Mouse (Mus musculus) gastrocnemius, postnatal 25 days (tissue): ENCODE measurements around the gene Tom1l2. TPM values are rescaled to one million over a fixed set of nuclear protein-coding genes. Genes with fewer than 3 reads are reported as not detected.

Experiments
- DNase-seq: peaks from one replicate; pipeline ENCODE4 v3.0.0; 2022
- total RNA-seq, 2 experiments: library from RNA; stranded (reverse); gene quantifications; 1 replicate in 1 of 2; 2 replicates in 1 of 2; pipeline ENCODE4 v1.2.3; 2021

Gene Tom1l2
- total RNA-seq, 2 experiments from 2014 or later = 45.8 to 54.3 TPM

DNA sequence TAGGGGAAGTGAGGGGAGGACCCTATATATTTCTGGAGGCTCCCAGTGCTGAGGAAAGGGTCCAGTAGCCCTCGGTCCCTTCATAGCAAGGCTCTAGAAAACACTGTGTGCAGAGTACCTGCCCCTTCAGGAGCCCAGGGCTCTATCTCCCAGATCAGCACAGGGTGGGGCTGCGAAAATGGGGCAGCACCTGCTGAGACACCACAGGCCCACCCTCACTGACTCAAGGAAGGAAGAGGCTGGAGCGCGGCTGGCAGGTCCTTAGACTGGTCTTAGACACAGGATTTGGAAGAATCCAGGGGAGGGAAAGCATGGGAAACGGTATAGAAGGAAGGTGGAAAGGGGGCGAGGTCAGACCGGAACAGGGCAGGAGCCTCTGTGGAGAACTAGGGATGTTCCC is 122.2 kb downstream of the Tom1l2 start:
- no peak for DNase-seq

- DNase-seq = no peak
Measured at GRCm38 (mm10) chr11:60229821-60230220, 122.9 kb downstream of the Tom1l2 start.

DNA sequence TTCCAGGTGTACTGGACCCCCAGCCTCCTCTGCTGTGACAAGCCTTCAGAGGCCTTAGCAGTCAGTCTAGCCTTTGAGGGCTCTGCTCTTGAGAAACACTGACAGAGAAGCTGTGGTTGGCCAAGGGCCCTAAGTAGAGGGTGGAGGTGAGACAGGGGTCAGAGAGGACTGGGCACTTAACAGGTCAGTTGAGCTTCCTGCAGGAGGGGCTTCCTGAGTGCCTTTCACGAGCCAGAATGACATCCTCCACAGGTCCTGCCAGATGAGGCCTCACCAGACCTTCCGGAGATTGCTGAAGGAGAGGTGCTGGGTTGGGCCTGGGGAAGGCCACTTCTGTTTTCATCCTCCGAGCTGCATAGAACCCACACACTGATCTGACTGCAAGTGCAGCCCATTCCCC is 124.2 kb downstream of the Tom1l2 start:
- no peak for DNase-seq

DNA sequence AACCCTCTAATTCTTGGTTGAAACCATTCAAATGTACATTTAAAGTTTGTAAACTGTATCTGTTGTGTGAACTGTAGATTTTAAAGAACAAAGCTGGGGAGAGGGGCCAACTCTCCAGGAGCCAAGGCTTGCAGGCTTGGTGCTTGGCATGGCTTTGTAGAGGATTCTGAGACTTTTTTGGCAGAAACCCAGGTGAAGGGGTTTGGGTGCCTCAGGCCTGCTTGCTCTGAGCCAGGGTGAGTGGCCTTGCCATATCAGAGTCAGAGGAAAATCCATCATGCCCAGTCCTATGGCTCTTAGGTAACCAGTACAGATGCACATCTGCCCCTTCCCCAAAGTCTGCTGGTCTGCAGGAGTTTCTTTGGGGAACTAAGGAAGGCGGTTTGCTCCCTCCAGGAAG is 126.8 kb downstream of the Tom1l2 start:
- no peak for DNase-seq

DNA sequence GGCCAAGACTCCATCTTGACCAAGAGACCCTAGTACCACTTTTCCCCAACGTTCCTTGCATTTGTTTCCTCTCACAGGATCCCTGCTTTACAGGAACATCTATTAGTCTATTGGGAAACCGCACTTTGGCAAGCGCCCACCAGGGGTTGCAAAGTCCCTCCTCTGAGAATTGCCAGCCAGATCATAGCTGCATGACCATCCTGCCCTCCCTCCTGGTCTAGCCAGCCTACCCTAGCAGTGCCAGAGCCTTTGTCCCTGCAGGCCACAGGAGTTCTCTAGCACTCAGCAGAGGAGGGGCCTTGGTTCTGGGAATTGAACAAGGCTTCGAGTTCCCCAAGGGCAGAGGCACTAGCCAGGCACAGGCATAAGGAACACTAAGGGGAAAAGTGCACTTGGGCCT is 128.0 kb downstream of the Tom1l2 start:
- DNase-seq = no peak

- peak; percentile 79 for DNase-seq
Measured at GRCm38 (mm10) chr11:60222469-60223236, 130.1 kb downstream of the Tom1l2 start, which contains the start of gene Srebf1. Srebf1 (minus strand) TSS chr11:60222581.

DNA sequence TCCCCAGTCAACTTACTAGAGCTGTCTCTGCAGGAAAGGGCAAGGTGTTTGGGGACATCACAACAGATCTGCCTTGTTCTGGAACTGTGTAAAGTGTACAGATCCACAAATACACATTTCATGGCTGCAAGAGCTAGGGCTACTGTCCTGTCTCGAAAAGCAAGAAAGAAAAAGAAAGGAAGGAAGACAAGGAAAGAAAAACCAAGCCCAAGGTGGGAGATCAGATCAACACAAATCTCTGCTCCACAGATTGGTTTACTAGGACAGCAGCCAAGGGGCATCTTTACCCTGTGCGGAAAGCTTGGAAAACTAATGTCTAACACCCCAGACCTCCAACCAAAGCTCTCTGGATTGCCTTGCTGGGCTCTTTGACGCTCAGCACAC is 130.6 kb downstream of the Tom1l2 start:
- DNase-seq = no peak

GRCm38 (mm10) chr11:60221425-60221824 is 131.3 kb downstream of the Tom1l2 start:
- no peak for DNase-seq

- peak; percentile 92 for DNase-seq
Measured at GRCm38 (mm10) chr11:60220291-60220804, 132.4 kb downstream of the Tom1l2 start.

DNA sequence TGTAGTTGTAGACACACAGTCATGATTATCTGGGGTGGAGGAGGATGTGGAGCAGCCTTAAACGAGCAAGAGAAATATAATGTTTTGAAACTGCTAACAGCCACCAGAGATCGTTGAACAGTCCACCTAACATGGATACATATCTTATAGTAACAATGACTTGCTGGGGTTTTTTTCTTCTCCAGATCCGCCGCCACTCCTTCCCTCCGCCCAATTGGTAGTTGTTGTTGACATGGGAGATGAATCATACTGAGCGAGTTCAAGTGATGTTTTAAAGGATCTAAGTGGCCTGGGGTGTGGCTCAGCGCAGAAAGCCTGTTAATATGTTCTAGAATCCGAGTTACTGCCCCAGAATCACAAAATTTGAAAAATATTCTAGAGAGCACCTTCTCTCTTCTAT is 133.1 kb downstream of the Tom1l2 start:
- DNase-seq = no peak

- no peak for DNase-seq
Measured at GRCm38 (mm10) chr11:60217467-60217866, 135.2 kb downstream of the Tom1l2 start.

GRCm38 (mm10) chr11:60216671-60217070 is 136.0 kb downstream of the Tom1l2 start:
- no peak for DNase-seq

DNA sequence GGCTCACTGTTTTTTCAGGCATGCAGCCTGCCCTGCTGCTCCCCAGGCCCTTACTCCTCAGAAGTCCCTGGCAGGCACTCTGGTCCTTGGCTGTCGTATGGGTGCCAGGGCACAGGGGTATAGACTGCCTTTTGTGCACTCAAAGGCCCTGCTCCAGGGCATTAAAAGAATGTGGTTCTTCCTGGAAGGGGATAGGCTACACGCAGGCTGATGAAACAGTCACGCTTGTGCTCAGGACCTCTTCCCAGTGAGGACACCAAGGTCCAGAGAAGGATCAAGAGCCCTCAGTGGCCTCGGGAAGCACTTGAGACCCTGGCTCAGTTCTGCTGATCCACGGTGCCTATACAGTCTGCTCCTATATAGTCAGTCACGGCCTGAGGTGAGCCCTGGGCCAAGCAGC is 139.4 kb downstream of the Tom1l2 start:
- DNase-seq = no peak

DNA sequence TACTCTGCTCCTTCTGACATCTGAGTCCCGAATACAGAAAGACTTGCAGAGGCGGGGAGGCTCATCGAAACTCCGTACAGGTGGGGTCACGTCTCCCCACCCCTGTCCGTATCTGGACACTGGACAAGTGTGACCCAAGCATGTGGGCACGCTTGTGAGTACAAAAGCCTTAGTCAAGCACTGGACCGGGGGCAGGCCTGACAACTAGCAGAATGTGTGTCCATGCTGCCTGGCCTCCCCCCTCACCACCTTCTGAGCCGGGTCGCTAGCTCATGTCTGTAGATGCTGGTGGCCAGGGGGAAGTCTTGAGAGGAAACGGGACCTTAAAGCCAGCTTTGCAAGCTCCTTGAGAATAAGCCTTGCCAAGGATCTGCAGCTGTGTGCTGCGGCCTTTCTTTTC is 140.9 kb downstream of the Tom1l2 start:
- DNase-seq = no peak

GRCm38 (mm10) chr11:60211152-60211551 is 141.6 kb downstream of the Tom1l2 start:
- DNase-seq = no peak

- peak; percentile 96 for DNase-seq
Measured at GRCm38 (mm10) chr11:60210305-60210724, 142.4 kb downstream of the Tom1l2 start.

GRCm38 (mm10) chr11:60209933-60210249 is 142.8 kb downstream of the Tom1l2 start:
- no peak for DNase-seq

DNA sequence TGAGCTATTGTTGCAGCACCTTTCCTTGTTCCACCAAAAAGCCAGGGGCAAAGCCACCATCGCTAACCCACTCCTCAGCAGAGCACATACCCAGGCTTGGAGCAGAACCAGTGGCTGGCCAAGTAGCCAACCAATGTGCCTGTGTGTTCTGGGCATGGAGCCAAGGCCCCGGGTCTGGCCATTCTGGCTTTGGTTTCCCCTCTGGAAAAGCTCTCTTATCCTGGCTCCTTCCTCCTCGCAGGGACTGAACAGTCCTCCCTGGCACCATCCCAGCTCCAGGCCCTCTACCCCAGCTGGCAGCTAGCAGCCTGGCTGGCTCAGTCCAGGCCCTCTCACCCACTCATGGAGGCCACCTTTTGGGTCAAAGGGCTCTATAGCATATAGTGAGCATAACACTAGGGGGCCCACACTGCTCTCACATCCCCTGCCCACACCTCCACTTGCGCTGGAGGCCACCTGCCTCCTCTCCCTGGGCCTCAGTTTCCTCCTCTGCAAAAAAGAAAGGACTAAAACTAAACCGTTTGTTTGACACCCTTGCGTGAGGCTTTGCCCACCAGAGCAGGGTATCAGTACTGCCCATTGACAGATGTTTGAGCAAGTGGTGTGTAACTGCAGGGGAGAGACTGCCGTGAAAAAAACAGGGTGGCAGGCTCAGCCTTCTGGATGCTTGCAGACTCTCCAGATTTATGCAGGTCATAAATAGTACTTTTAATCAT is 143.3 kb downstream of the Tom1l2 start:
- DNase-seq = peak; percentile 66

- no peak for DNase-seq
Measured at GRCm38 (mm10) chr11:60208712-60209111, 144.0 kb downstream of the Tom1l2 start.

DNA sequence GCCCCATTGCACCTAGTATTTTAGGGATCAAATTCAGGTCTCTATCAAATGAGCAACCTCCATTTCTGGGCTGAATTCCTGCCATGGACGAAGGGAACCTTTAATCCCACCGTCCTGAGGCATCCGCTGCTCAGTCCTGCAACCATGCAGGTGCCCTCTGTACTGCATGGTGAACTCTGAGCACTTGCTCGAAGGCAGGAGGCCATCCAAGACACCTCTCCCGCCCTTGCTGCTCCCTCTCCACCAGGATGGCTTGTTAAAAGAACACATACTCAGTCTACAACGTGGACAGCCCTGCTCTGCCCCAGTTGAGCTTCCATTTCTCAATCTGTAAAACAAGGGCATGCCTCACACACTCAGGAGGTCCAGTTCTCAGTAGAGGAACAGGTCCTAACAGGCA is 144.5 kb downstream of the Tom1l2 start:
- DNase-seq = no peak

DNA sequence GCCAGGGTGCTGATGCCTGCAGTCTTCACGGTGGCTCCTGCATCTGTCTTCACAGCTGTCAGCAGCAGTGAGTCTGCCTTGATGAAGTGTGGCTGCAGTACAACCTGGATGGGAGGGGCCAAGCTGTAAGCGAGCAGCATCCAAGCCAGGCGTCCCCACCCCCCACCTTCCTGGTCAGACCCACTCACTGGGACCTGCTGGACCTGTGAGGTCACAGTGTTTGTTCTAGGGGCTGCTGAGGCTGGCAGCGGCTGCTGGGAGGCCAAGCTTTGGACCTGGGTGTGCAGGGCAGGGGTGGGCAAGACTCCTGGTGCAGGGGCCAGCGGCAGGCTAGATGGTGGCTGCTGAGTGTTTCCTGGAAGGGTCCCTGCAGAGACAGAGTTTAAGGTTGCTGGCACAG is 146.5 kb downstream of the Tom1l2 start:
- no peak for DNase-seq

- no peak for DNase-seq
Measured at GRCm38 (mm10) chr11:60205026-60205425, 147.7 kb downstream of the Tom1l2 start.
